Mouse (Mus musculus) stomach, postnatal 0 days (tissue): ENCODE results near the gene Rai14. TPM values are rescaled to one million over a fixed set of nuclear protein-coding genes. Genes with fewer than 3 reads are reported as not detected.

ENCODE experiments used
- ATAC-seq: fragments of 200-750 bp; cut with Nextera tagmentation; 2 replicates; pipeline ENCODE4 v1.8.0; 2017; ENCODE audit not compliant: low FRiP score, low TSS enrichment
- DNase-seq: peaks from one replicate; pipeline ENCODE4 v3.0.0-alpha.2; 2016; ENCODE audit warnings: low spot score
- H3K27ac ChIP-seq: fragments of 300-500 bp; sonication (generic); replicated peaks from 2 replicates; pipeline ENCODE4 v1.5.1; 2014; ENCODE audit warnings: mild to moderate bottlenecking, control low read depth
- H3K27me3 ChIP-seq: fragments of 300-500 bp; sonication (generic); 2 replicates; pipeline ENCODE4 v1.6.1; 2014; ENCODE audit warnings: low read length; ENCODE audit not compliant: control insufficient read depth, insufficient read depth
- H3K36me3 ChIP-seq: fragments of 300-500 bp; sonication (generic); 2 replicates; pipeline ENCODE4 v1.6.1; 2014; ENCODE audit warnings: low read length, mixed read lengths; ENCODE audit not compliant: control insufficient read depth, insufficient read depth
- H3K4me1 ChIP-seq: fragments of 300-500 bp; sonication (generic); replicated peaks from 2 replicates; pipeline ENCODE4 v1.6.1; 2014; ENCODE audit warnings: antibody characterized with exemption; ENCODE audit not compliant: control insufficient read depth, insufficient read depth
- H3K4me2 ChIP-seq: fragments of 300-500 bp; sonication (generic); replicated peaks from 2 replicates; pipeline ENCODE4 v1.6.1; 2014; ENCODE audit warnings: low read depth, mild to moderate bottlenecking, control low read depth, moderate library complexity
- H3K4me3 ChIP-seq: fragments of 300-500 bp; sonication (generic); 2 replicates; pipeline ENCODE4 v1.5.1; 2014; ENCODE audit warnings: low read depth, low read length, control low read depth
- H3K9ac ChIP-seq: fragments of 300-500 bp; sonication (generic); 2 replicates; pipeline ENCODE4 v1.6.1; 2014; ENCODE audit warnings: mild to moderate bottlenecking, low read length, control low read depth, mixed read lengths
- H3K9me3 ChIP-seq: fragments of 300-500 bp; sonication (generic); 2 replicates; pipeline ENCODE4 v1.6.1; 2016; ENCODE audit warnings: low read length; ENCODE audit not compliant: control insufficient read depth
- CTCF ChIP-seq: IDR thresholded peaks from 2 replicates; pipeline ENCODE4 v1.5.1; 2016; ENCODE audit warnings: antibody characterized with exemption, low read depth, mild to moderate bottlenecking, moderate library complexity
- EP300 ChIP-seq: optimal IDR thresholded peaks from 2 replicates; pipeline ENCODE3; 2016; ENCODE audit warnings: antibody characterized with exemption
- whole genome bisulfite sequencing: fragments of 180-500 bp; shearing (Covaris S2); extraction: QIAGEN DNeasy Blood & Tissue Kit; methylation state at CpG from one replicate; pipeline ENCODE4 v1.1.7; 2014; 5-methylcytosine and 5-hydroxymethylcytosine counted together
- polyA plus RNA-seq: library from polyadenylated mRNA; unstranded; fragments of >200 nt; fragmentation: Nextera tagmentation; extraction: Ambion mirVana; gene quantifications from 2 replicates; pipeline ENCODE4 v1.2.1, GENCODE M21; 2015

Rai14 gene
- polyA plus RNA-seq, 1 experiment from 2014 or later = 8.0 TPM

GRCm38 (mm10) chr15:10671868-10672267, 42.6 kb downstream of the Rai14 start:
- H3K9ac ChIP-seq = no peak overlapping the region
- no peaks in the 10 kb centered on the region for H3K9me3 ChIP-seq
- H3K27ac ChIP-seq = peak overlapping the region; percentile 40
- no peaks in the 10 kb centered on the region; the same call in none of the 2 replicates for H3K4me1 ChIP-seq
- H3K4me2 ChIP-seq = no peak overlapping the region
- 28% methylated on average over 4 of the region's 4 CpGs for WGBS
- no peaks in the 10 kb centered on the region for H3K27me3 ChIP-seq
- H3K36me3 ChIP-seq = no peaks in the 10 kb centered on the region
- TF ChIP-seq EP300 (no peak), CTCF (no peak)
- ATAC-seq = 0 out of 2 replicates have a peak, but pooled peaks have one; percentile 54
- H3K4me3 ChIP-seq = no peak overlapping the region
- no peak for DNase-seq

GRCm38 (mm10) chr15:10670107-10670506, 44.3 kb downstream of the Rai14 start:
- ATAC-seq (no peak), DNase-seq (no peak)
- H3K4me2 ChIP-seq = no peak overlapping the region
- no peaks in the 10 kb centered on the region for H3K9me3 ChIP-seq
- H3K9ac ChIP-seq = no peak overlapping the region
- TF ChIP-seq EP300 (no peak), CTCF (no peak)
- no peak overlapping the region for H3K27ac ChIP-seq
- H3K27me3 ChIP-seq = no peaks in the 10 kb centered on the region
- no peaks in the 10 kb centered on the region; the same call in none of the 2 replicates for H3K4me1 ChIP-seq
- H3K4me3 ChIP-seq = no peak overlapping the region
- WGBS = 75% methylated on average over 7 of the region's 7 CpGs
- H3K36me3 ChIP-seq = no peaks in the 10 kb centered on the region

GRCm38 (mm10) chr15:10668120-10668900, 46.1 kb downstream of the Rai14 start:
- no peaks in the 10 kb centered on the region for H3K9me3 ChIP-seq
- H3K9ac ChIP-seq = no peak overlapping the region
- TF ChIP-seq EP300 = no peak
- TF ChIP-seq CTCF = no peak
- no peak for DNase-seq
- no peaks in the 10 kb centered on the region; the same call in none of the 2 replicates for H3K4me1 ChIP-seq
- no peak overlapping the region for H3K27ac ChIP-seq
- H3K36me3 ChIP-seq = no peaks in the 10 kb centered on the region
- 55% methylated on average over 10 of the region's 10 CpGs for WGBS
- no peaks in the 10 kb centered on the region for H3K27me3 ChIP-seq
- ATAC-seq = no peak
- no peak overlapping the region for H3K4me3 ChIP-seq
- no peak overlapping the region for H3K4me2 ChIP-seq

- Histone ChIP-seq H3K4me1 (no peaks in the 10 kb centered on the region), H3K4me3 (no peak overlapping the region), H3K4me2 (no peak overlapping the region), H3K9me3 (no peaks in the 10 kb centered on the region), H3K36me3 (no peaks in the 10 kb centered on the region), H3K27me3 (no peaks in the 10 kb centered on the region), H3K27ac (no peak overlapping the region), H3K9ac (no peak overlapping the region)
- ATAC-seq (no peak), DNase-seq (no peak)
- no peak for TF ChIP-seq CTCF
- no peak for TF ChIP-seq EP300
- WGBS = 72% methylated on average over 8 of the region's 8 CpGs
Observed at GRCm38 (mm10) chr15:10665816-10666215, 48.6 kb downstream of the Rai14 start.

- WGBS = 51% methylated on average over 5 of the region's 5 CpGs
- Histone ChIP-seq H3K27ac (no peak overlapping the region), H3K9ac (no peak overlapping the region), H3K9me3 (no peaks in the 10 kb centered on the region), H3K27me3 (no peaks in the 10 kb centered on the region), H3K4me3 (no peak overlapping the region), H3K4me2 (no peak overlapping the region), H3K4me1 (no peaks in the 10 kb centered on the region), H3K36me3 (no peaks in the 10 kb centered on the region)
- DNase-seq = no peak
- ATAC-seq = no peak
- no peak for TF ChIP-seq EP300
- TF ChIP-seq CTCF = no peak
Observed at GRCm38 (mm10) chr15:10664529-10664898, 49.9 kb downstream of the Rai14 start.

- 58% methylated on average over 5 of the region's 5 CpGs for WGBS
- Histone ChIP-seq H3K27ac (no peak overlapping the region), H3K9ac (no peak overlapping the region), H3K36me3 (no peaks in the 10 kb centered on the region), H3K9me3 (no peaks in the 10 kb centered on the region), H3K4me1 (no peaks in the 10 kb centered on the region), H3K27me3 (no peaks in the 10 kb centered on the region), H3K4me2 (no peak overlapping the region), H3K4me3 (no peak overlapping the region)
- DNase-seq (no peak), ATAC-seq (no peak)
- TF ChIP-seq EP300 (no peak), CTCF (no peak)
Observed at GRCm38 (mm10) chr15:10663793-10664528, 50.5 kb downstream of the Rai14 start.
